Mouse (Mus musculus) testis, adult 2 months (tissue): ENCODE data around the gene Prmt3.

ENCODE experiments used
- CTCF ChIP-seq: fragments of 200-500 bp; IDR thresholded peaks from 2 replicates; pipeline ENCODE4 v1.5.1; 2012; ENCODE audit warnings: low read depth, mild to moderate bottlenecking, inconsistent platforms, low read length, moderate library complexity; ENCODE audit not compliant: control insufficient read depth, insufficient read depth, insufficient replicate concordance
- POLR2A ChIP-seq: fragments of 200-500 bp; IDR thresholded peaks from 2 replicates; pipeline ENCODE4 v1.6.1; 2012; ENCODE audit warnings: low read depth, mild to moderate bottlenecking, inconsistent platforms, low read length, moderate library complexity; ENCODE audit not compliant: control insufficient read depth

GRCm38 (mm10) chr7:49877307-49877706 lies 99.2 kb downstream of the Prmt3 start:
- TF ChIP-seq CTCF (no peak), POLR2A (no peak)
